In the genomic region with DNA sequence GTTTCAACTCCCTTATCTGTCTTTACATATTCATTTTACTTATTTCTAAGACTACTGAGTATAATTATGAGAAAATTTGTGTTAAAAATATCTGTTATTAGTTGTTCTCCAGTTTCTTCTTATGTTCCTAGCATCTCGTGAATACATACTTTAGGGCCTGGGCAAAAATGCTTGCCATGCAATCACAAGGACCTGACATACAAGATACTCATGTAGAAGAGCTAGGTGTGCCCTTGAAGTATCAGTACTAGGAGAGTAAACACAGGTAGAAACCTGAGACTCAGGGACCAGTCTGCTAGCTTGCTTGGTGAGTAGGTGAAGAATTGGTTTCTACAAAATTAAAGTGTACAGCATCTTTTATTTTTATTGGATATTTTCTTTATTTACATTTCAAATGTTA, we compare ENCODE assay signal across 16 mouse cellular contexts.
"Had no signal": no experiment of that assay in that cellular context is flagged by ENCODE, and none has a peak within 500 bp of the region (broad histone marks: within the 10 kb centered on the region; RNA-seq: fewer than 3 reads in every experiment).

No protein-coding gene starts in this region.

- H3K9me3 ChIP-seq: neural tube, embryonic 13.5 days; neural tube, embryonic 15.5 days; stomach, embryonic 15.5 days had no signal

- H3K4me2 ChIP-seq: neural tube, embryonic 13.5 days; neural tube, embryonic 15.5 days; stomach, embryonic 15.5 days had no signal

- H3K4me1 ChIP-seq: neural tube, embryonic 13.5 days; neural tube, embryonic 15.5 days; stomach, embryonic 15.5 days had no signal

- H3K4me3 ChIP-seq: neural tube, embryonic 13.5 days; neural tube, embryonic 15.5 days; stomach, embryonic 15.5 days had no signal

- H3K36me3 ChIP-seq: neural tube, embryonic 13.5 days; neural tube, embryonic 15.5 days; stomach, embryonic 15.5 days had no signal

- DNase-seq: retina, postnatal 1 day; right cerebral cortex, adult 18-20 months; right cerebral cortex, postnatal 14 days; right cerebral cortex, postnatal 25 days; right cerebral cortex, postnatal 4 days; spleen, adult 18-20 months; thymus, adult 18-20 months; thymus, adult 2 months; thymus, postnatal 14 days; thymus, postnatal 25 days; thymus, postnatal 36 days; thymus, postnatal 4 days had no signal

- H3K27me3 ChIP-seq: neural tube, embryonic 13.5 days; neural tube, embryonic 15.5 days; stomach, embryonic 15.5 days had no signal

- H3K27ac ChIP-seq: neural tube, embryonic 13.5 days; neural tube, embryonic 15.5 days; stomach, embryonic 15.5 days; stomach, postnatal 0 days had no signal

- H3K9ac ChIP-seq: neural tube, embryonic 13.5 days; neural tube, embryonic 15.5 days; stomach, embryonic 15.5 days had no signal
